Mouse (Mus musculus) retina, postnatal 7 days (tissue): ENCODE results near the gene Cst13.

Experiments used
- DNase-seq: peaks from one replicate; pipeline ENCODE4 v3.0.0-alpha.2; 2012; ENCODE audit warnings: low read depth, low spot score

The Cst13 gene

GRCm38 (mm10) chr2:148874617-148875334, 54.9 kb downstream of the Cst13 start:
- DNase-seq: peak; percentile 57

- DNase-seq: peak; percentile 78
Observed at GRCm38 (mm10) chr2:148875335-148875811, 55.5 kb downstream of the Cst13 start, which contains the start of gene Cst3. Gene Cst3 (minus strand): TSS chr2:148875692.

- no peak for DNase-seq
Observed at GRCm38 (mm10) chr2:148877016-148877770, 57.3 kb downstream of the Cst13 start.

GRCm38 (mm10) chr2:148878641-148879130, 58.8 kb downstream of the Cst13 start:
- DNase-seq: no peak

- DNase-seq: no peak
Observed at GRCm38 (mm10) chr2:148879199-148879598, 59.3 kb downstream of the Cst13 start.
